7 mouse cellular contexts compared by ENCODE assay signal in the genomic region with DNA sequence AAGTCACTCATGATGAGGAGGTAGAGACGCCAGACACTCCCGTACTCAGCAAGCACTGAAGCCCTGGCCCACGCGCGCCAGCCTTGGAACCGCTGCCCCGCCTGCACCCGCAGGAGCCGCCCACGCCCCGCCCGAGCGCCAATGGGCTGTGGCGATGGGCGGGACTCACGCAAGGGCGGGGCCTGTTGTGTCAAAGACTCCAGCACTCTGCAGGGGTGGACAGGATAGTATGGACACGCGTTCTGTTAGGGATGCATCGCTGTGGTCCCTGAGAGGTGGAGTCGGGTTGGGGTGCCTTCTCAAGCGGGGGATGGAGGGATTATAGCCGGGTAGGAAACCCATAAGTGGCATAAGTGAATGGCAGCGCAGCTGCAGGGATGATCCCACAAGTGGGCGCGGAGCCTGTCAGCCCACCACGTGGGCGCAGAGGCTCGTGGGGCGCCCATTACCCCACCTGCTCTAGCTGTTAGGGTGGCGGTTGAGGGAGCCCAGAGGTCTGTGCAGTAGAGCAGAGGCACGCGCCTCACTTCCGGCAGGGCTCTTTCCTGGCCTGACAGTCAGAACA. TPM values are rescaled to one million over a fixed set of nuclear protein-coding genes. Genes with fewer than 3 reads are reported as not detected.
DNase-seq lines count a peak whose midpoint lies in the region; ATAC-seq and TF ChIP-seq lines count a peak whose summit lies in the region.

A gene (minus strand): TSS at position 109 of the 565 bp plus-strand sequence.

- intact Hi-C loops in heart, adult 2 months (cut with DNase I) = no loop called here

- ATAC-seq in embryonic facial prominence, embryonic 13.5 days (ENCODE audit: insufficient number of reproducible peaks, insufficient read depth, low FRiP score, low TSS enrichment, low read depth) = peak; percentile 94
- peak; percentile 96 for ATAC-seq in limb, embryonic 13.5 days (ENCODE audit: low FRiP score, low read depth)
- ATAC-seq in midbrain, embryonic 16.5 days = peak; percentile 96

- H3K9me3 ChIP-seq in embryonic facial prominence, embryonic 13.5 days = no peaks in the 10 kb centered on the region
- H3K9me3 ChIP-seq in limb, embryonic 13.5 days = no peaks in the 10 kb centered on the region
- no peaks in the 10 kb centered on the region for H3K9me3 ChIP-seq in midbrain, embryonic 16.5 days (replicated peaks; ENCODE audit: control insufficient read depth, low read length, poor library complexity, severe bottlenecking)

- H3K79me2 ChIP-seq in heart, adult 2 months (replicated peaks; ENCODE audit: control insufficient read depth, insufficient read depth, low read length) = no peaks in the 10 kb centered on the region; the same call in 1 of the 2 replicates

- no peak for TF ChIP-seq CTCF in heart, adult 2 months (IDR thresholded peaks at IDR 0.05)

- peak; percentile 95 to 97 for DNase-seq in adrenal gland, postnatal 36 days
- peak; percentile 95 for DNase-seq in heart, adult 2 months
- peak; percentile 85 for DNase-seq in kidney, adult 8-10 months
- peak; percentile 74 to 92 for DNase-seq in spleen, postnatal 10 days (ENCODE audit: low spot score in 2 of 2)

- peak within 1 kb of the TSS; percentile 99 for H3K4me2 ChIP-seq in embryonic facial prominence, embryonic 13.5 days
- H3K4me2 ChIP-seq in limb, embryonic 13.5 days (replicated peaks) = peak within 1 kb of the TSS; percentile 100
- H3K4me2 ChIP-seq in midbrain, embryonic 16.5 days (ENCODE audit: low read length) = peak within 1 kb of the TSS; percentile 94

- H3K4me3 ChIP-seq in embryonic facial prominence, embryonic 13.5 days = peak within 1 kb of the TSS; percentile 56
- H3K4me3 ChIP-seq in heart, adult 2 months = peak within 1 kb of the TSS; percentile 68
- peak within 1 kb of the TSS; percentile 55 for H3K4me3 ChIP-seq in limb, embryonic 13.5 days
- peak within 1 kb of the TSS; percentile 80 for H3K4me3 ChIP-seq in midbrain, embryonic 16.5 days (ENCODE audit: low read depth, low read length)

- TF ChIP-seq EP300 in heart, adult 2 months (IDR thresholded peaks at IDR 0.05; ENCODE audit: insufficient read depth, low read depth, low read length) = no peak

- WGBS in embryonic facial prominence, embryonic 13.5 days = under 1% methylated on average over 34 of the region's 34 CpGs
- WGBS in heart, adult 2 months = 3% methylated on average over 34 of the region's 34 CpGs
- 2% methylated on average over 34 of the region's 34 CpGs for WGBS in limb, embryonic 13.5 days
- 3% methylated on average over 34 of the region's 34 CpGs for WGBS in midbrain, embryonic 16.5 days

- no peaks in the 10 kb centered on the region for H3K36me3 ChIP-seq in embryonic facial prominence, embryonic 13.5 days
- H3K36me3 ChIP-seq in heart, adult 2 months (ENCODE audit: control insufficient read depth, insufficient read depth, low read length) = no peaks in the 10 kb centered on the region
- no peaks in the 10 kb centered on the region for H3K36me3 ChIP-seq in limb, embryonic 13.5 days
- H3K36me3 ChIP-seq in midbrain, embryonic 16.5 days (ENCODE audit: control insufficient read depth, insufficient read depth, low read length) = no peaks in the 10 kb centered on the region

- peaks cover 10% of the 10 kb centered on the region; the same call in 1 of the 2 replicates for H3K27me3 ChIP-seq in embryonic facial prominence, embryonic 13.5 days
- no peaks in the 10 kb centered on the region for H3K27me3 ChIP-seq in heart, adult 2 months (ENCODE audit: control insufficient read depth, insufficient read depth, low read length)
- peaks cover 18% of the 10 kb centered on the region for H3K27me3 ChIP-seq in limb, embryonic 13.5 days
- no peaks in the 10 kb centered on the region for H3K27me3 ChIP-seq in midbrain, embryonic 16.5 days (ENCODE audit: control insufficient read depth, insufficient read depth, low read depth, low read length)

- H3K27ac ChIP-seq in embryonic facial prominence, embryonic 13.5 days = no peak within 1 kb of the TSS
- peak within 1 kb of the TSS; percentile 75 for H3K27ac ChIP-seq in heart, adult 2 months
- H3K27ac ChIP-seq in limb, embryonic 13.5 days = no peak within 1 kb of the TSS
- H3K27ac ChIP-seq in midbrain, embryonic 16.5 days (ENCODE audit: low read length) = peak within 1 kb of the TSS; percentile 89

- H3K9ac ChIP-seq in embryonic facial prominence, embryonic 13.5 days = peak within 1 kb of the TSS; percentile 69
- peak within 1 kb of the TSS; percentile 75 for H3K9ac ChIP-seq in heart, adult 2 months (ENCODE audit: low read depth, low read length)
- H3K9ac ChIP-seq in limb, embryonic 13.5 days = peak within 1 kb of the TSS; percentile 58
- peak within 1 kb of the TSS; percentile 85 for H3K9ac ChIP-seq in midbrain, embryonic 16.5 days (ENCODE audit: low read depth, low read length)

- peaks cover 21% of the 10 kb centered on the region for H3K4me1 ChIP-seq in embryonic facial prominence, embryonic 13.5 days
- H3K4me1 ChIP-seq in heart, adult 2 months (ENCODE audit: control insufficient read depth, insufficient read depth, low read length) = no peaks in the 10 kb centered on the region; the same call in 1 of the 2 replicates
- peaks cover 20% of the 10 kb centered on the region for H3K4me1 ChIP-seq in limb, embryonic 13.5 days
- H3K4me1 ChIP-seq in midbrain, embryonic 16.5 days (ENCODE audit: control insufficient read depth, insufficient read depth, low read length) = peaks cover 10% of the 10 kb centered on the region

- TF ChIP-seq POLR2A in heart, adult 2 months (IDR thresholded peaks at IDR 0.05; ENCODE audit: insufficient read depth, low read depth, low read length) = peak; percentile 71

RNA-seq across cellular contexts. Expression of the gene that starts here (rescaled TPM):
- total RNA-seq in adrenal gland, postnatal 36 days (2021) = 10 to 100 TPM; 54.0 to 66.8 TPM
- polyA plus RNA-seq in embryonic facial prominence, embryonic 13.5 days (2015; fragmentation: Nextera tagmentation; extraction: Ambion mirVana) = 14.2 and 14.4 TPM in 2 replicates
- 10 to 100 TPM; 47.2 to 48.1 TPM for total RNA-seq in heart, adult 2 months (2021)
- polyA plus RNA-seq in heart, adult 2 months (2012; rRNA removed) = 66.6 and 67.4 TPM in 2 replicates
- polyA plus RNA-seq in limb, embryonic 13.5 days (2015; fragmentation: Nextera tagmentation; extraction: Ambion mirVana) = 12.9 and 13.1 TPM in 2 replicates
- 470 and 501 TPM in 2 replicates for polyA plus RNA-seq in midbrain, embryonic 16.5 days (2015; fragmentation: Nextera tagmentation; extraction: Ambion mirVana)

Comparison
In these comparisons a context has a peak if more than half of its experiments do, and no peak if none do; other contexts are left out.
1. H3K27ac ChIP-seq: peak in heart, adult 2 months (single experiment) and midbrain, embryonic 16.5 days (single experiment); none in embryonic facial prominence, embryonic 13.5 days (single experiment) and limb, embryonic 13.5 days (single experiment).
2. Peak in every context shown above with its lines, with median percentiles within 50 percentile points of each other: DNase-seq, ATAC-seq, H3K4me2 ChIP-seq, H3K4me3 ChIP-seq and H3K9ac ChIP-seq.